Mouse (Mus musculus) adipose tissue, adult 10 weeks (tissue): Measurements from ENCODE around the gene Cftr. TPM values are rescaled to one million over a fixed set of nuclear protein-coding genes. Genes with fewer than 3 reads are reported as not detected.

ENCODE experiments used
- polyA plus RNA-seq: library from polyadenylated mRNA; stranded (reverse); fragments of 350-450 nt; fragmentation: Illumina TruSeq; extraction: RNeasy Lipid Tissue Mini Kit (QIAGEN cat#74804); gene quantifications from one replicate; pipeline ENCODE4 v1.2.3, GENCODE M21; 2014; ENCODE audit warnings: low read depth, low replicate concordance

Gene Cftr
- polyA plus RNA-seq: 9.1 TPM

GRCm38 (mm10) chr6:18170311-18170922 lies at the start of gene Cftr:
Cftr (plus strand) TSS chr6:18170687.

Other genes starting within 250 kb of the Cftr start
- 0.86 TPM for gene Wnt2, start 140.1 kb upstream of the Cftr start, polyA plus RNA-seq
- 0.86 TPM for gene Asz1, start 61.6 kb upstream of the Cftr start, polyA plus RNA-seq